Mouse (Mus musculus): ENCODE data around the gene Lpo. TPM values are rescaled to one million over a fixed set of nuclear protein-coding genes. Genes with fewer than 3 reads are reported as not detected.

Lpo gene
- polyA plus RNA-seq, 1 experiment from 2014 or later = not detected

DNA sequence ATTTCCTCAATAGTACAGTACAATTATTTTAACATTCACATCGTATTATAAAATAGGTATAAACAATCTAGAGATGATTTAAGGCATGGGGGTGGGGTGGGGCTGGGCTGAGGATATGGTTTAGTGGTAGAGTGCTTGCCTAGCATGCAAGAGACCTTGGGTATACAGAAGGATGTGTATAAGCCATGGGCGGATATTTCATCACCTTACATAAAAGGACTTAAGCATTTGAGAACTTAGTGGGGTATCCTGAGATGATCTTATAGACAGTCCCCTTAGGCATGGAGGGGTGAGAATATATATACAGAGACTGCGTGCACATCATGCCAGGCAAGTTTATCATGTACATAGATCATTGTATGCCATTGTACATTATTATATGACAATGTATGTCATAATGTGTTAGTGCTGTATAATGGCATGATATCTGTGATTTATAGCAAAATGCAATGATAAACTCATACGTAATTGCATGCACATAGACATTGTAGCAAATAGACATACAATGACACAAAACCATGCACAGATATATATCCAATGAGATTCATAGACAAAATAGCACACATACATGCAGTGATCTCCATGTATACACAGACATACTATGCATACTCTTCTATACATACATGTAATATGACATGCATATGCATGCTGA, 69.0 kb downstream of the Lpo start:
- Histone ChIP-seq H3K27me3 (ENCODE audit: control insufficient read depth, insufficient read depth, low read depth, low read length) (peaks cover 38% of the 10 kb centered on the region), H3K36me3 (ENCODE audit: control insufficient read depth, insufficient read depth) (peaks cover 13% of the 10 kb centered on the region), H3K4me3 (ENCODE audit: low read depth, low read length) (no peak overlapping the region), H3K9me3 (replicated peaks; ENCODE audit: control insufficient read depth, low read length) (no peaks in the 10 kb centered on the region), H3K27ac (ENCODE audit: low read length) (peak overlapping the region; percentile 79), H3K9ac (ENCODE audit: low read depth, low read length) (no peak overlapping the region), H3K4me1 (ENCODE audit: control insufficient read depth, low read depth, low read length) (peaks cover 29% of the 10 kb centered on the region), H3K4me2 (ENCODE audit: low read depth, low read length) (0 out of 2 replicates have a peak overlapping the region, but pooled peaks have one; percentile 80)
- 17% methylated on average over 4 of the region's 4 CpGs for WGBS (ENCODE audit: insufficient replicate concordance)
- ATAC-seq (ENCODE audit: low read depth) = peak; percentile 2

DNA sequence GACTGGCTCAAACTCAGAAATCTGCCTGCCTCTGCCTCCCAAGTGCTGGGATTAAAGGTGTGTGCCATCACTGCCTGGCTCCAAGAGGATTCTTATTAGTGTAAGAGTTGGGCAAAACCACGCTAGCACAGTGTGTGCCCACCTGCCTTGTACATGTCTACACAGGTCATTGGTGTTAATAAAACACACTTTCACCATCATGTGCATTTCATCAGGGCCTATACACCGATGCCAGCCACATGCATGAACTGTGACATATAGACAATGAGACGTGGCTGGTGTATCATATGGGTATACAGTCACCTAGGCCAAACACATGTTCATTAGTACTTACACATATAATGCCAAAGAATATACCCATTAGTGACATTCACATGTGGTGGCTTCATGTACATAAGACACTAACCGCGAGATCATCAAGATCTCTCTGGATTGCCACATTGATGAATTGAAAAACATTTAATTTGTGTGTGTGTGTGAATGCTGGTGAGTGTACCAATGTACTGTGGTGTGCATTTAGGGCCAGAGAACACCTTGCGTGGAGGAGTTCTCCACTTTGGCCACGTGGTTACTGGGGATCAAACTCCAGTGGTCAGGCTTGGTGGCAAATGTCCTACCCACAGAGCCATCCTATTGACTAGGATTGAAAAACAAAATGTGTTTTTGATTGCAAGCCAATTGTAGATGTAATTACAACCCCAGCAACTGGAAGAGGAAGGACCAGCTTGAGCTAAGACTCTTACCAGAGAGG, 69.8 kb downstream of the Lpo start:
- WGBS (ENCODE audit: insufficient replicate concordance) = 26% methylated on average over 7 of the region's 7 CpGs
- H3K4me3 ChIP-seq (ENCODE audit: low read depth, low read length) = peak overlapping the region; percentile 33
- no peaks in the 10 kb centered on the region for H3K9me3 ChIP-seq (replicated peaks; ENCODE audit: control insufficient read depth, low read length)
- peak overlapping the region; percentile 80 for H3K4me2 ChIP-seq (ENCODE audit: low read depth, low read length)
- peaks cover 13% of the 10 kb centered on the region for H3K36me3 ChIP-seq (ENCODE audit: control insufficient read depth, insufficient read depth)
- peak overlapping the region; percentile 79 for H3K27ac ChIP-seq (ENCODE audit: low read length)
- ATAC-seq (ENCODE audit: low read depth) = no peak
- peaks cover 30% of the 10 kb centered on the region for H3K4me1 ChIP-seq (ENCODE audit: control insufficient read depth, low read depth, low read length)
- 0 out of 2 replicates have a peak overlapping the region, but pooled peaks have one; percentile 28 for H3K9ac ChIP-seq (ENCODE audit: low read depth, low read length)
- peaks cover 31% of the 10 kb centered on the region for H3K27me3 ChIP-seq (ENCODE audit: control insufficient read depth, insufficient read depth, low read depth, low read length)

DNA sequence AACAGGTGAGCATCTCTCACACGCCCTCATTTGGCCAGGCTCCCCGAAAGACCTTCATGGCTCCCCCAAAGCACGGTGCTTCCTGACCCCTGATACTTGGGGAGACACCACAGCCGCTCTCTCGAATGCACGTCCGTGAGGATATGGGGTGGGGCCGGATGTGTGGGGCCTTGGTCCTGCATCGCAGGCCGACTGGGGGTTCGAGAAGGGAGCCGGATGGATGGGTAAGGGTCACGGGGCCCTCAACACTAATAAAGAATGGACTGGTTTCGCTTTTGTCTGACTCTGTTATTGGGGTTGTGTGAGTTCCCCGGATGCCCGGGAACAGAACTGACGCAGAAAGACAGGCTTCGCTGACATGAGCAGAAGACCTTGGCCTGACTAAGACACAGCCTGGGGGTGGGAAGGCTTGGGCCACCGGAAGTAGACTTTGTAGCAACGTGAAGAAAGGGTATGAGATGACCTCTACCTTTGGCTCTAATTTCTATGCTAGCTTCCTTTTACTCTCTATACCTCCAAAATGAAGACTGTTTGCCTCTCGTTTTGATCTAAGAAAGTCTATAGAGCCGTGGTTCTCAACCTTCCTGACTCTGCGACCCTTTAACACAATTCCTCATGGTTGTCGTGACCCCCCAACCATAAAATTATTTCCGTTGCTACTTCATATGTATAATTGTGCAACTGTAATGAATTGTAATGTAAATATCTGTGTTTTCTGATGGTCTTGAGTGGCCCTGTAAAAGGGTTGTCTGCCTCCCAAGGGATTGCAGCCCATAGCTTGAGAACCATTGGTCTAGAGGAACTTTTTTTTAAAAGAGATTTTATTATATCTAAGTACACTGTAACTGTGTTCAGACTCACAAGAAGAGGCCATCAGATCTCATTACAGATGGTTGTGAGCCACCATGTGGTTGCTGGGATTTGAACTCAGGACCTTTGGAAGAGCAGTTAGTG, 70.8 kb downstream of the Lpo start:
- peak overlapping the region; percentile 99 for H3K27ac ChIP-seq (ENCODE audit: low read length)
- peaks cover 39% of the 10 kb centered on the region for H3K4me1 ChIP-seq (ENCODE audit: control insufficient read depth, low read depth, low read length)
- WGBS (ENCODE audit: insufficient replicate concordance) = 12% methylated on average over 25 of the region's 25 CpGs
- H3K9me3 ChIP-seq (replicated peaks; ENCODE audit: control insufficient read depth, low read length) = no peaks in the 10 kb centered on the region
- ATAC-seq (ENCODE audit: low read depth) = no peak
- peak overlapping the region; percentile 75 for H3K4me3 ChIP-seq (ENCODE audit: low read depth, low read length)
- peak overlapping the region; percentile 80 for H3K4me2 ChIP-seq (ENCODE audit: low read depth, low read length)
- peak overlapping the region; percentile 89 for H3K9ac ChIP-seq (ENCODE audit: low read depth, low read length)
- peaks cover 13% of the 10 kb centered on the region for H3K36me3 ChIP-seq (ENCODE audit: control insufficient read depth, insufficient read depth)
- H3K27me3 ChIP-seq (ENCODE audit: control insufficient read depth, insufficient read depth, low read depth, low read length) = peaks cover 20% of the 10 kb centered on the region

MicroRNAs within 50 kb of the gene (microRNA counts, 519-probe panel; counts per million panel counts)
- microRNA mmu-miR-142-3p = 4,711 counts per million, percentile 100 among the panel's probes with 10 or more counts
- 3,462 counts per million, percentile 91 among the panel's probes with 10 or more counts for microRNA mmu-miR-142-5p

Small RNAs within 50 kb of the gene (microRNA-seq; reads per million reads assigned to microRNA genes)
- gene Mir142 = not detected
- not detected for gene Mir142b

Other genes starting within 250 kb of the Lpo start
- gene Mtmr4, start 236.1 kb downstream of the Lpo start, polyA plus RNA-seq (2015; fragmentation: Nextera tagmentation; extraction: Ambion mirVana) = 10.1 and 10.5 TPM in 2 replicates
- gene Hsf5, start 211.1 kb downstream of the Lpo start, polyA plus RNA-seq (2015; fragmentation: Nextera tagmentation; extraction: Ambion mirVana) = 0.06 TPM in 1 of 2 replicates, not detected in the other
- 4.8 and 5.8 TPM in 2 replicates for gene Rnf43, start 165.6 kb downstream of the Lpo start, polyA plus RNA-seq (2015; fragmentation: Nextera tagmentation; extraction: Ambion mirVana)
- 180 and 196 TPM in 2 replicates for gene Supt4a, start 90.7 kb downstream of the Lpo start, polyA plus RNA-seq (2015; fragmentation: Nextera tagmentation; extraction: Ambion mirVana)
- 1.7 and 2.7 TPM in 2 replicates for gene Tspoap1, start 67.7 kb downstream of the Lpo start, polyA plus RNA-seq (2015; fragmentation: Nextera tagmentation; extraction: Ambion mirVana)
- gene Mpo, start 34.7 kb downstream of the Lpo start, polyA plus RNA-seq (2015; fragmentation: Nextera tagmentation; extraction: Ambion mirVana) = 420 and 425 TPM in 2 replicates
- gene Mks1, start 24.9 kb upstream of the Lpo start, polyA plus RNA-seq (2015; fragmentation: Nextera tagmentation; extraction: Ambion mirVana) = 1.2 and 1.6 TPM in 2 replicates
- gene Epx, start 47.2 kb upstream of the Lpo start, polyA plus RNA-seq (2015; fragmentation: Nextera tagmentation; extraction: Ambion mirVana) = 3.1 and 3.6 TPM in 2 replicates
- gene Olfr462, start 64.0 kb upstream of the Lpo start, polyA plus RNA-seq (2015; fragmentation: Nextera tagmentation; extraction: Ambion mirVana) = not detected in 2 replicates
- not detected in 2 replicates for gene Olfr463, start 69.1 kb upstream of the Lpo start, polyA plus RNA-seq (2015; fragmentation: Nextera tagmentation; extraction: Ambion mirVana)
- not detected in 2 replicates for gene Olfr464, start 92.7 kb upstream of the Lpo start, polyA plus RNA-seq (2015; fragmentation: Nextera tagmentation; extraction: Ambion mirVana)
- 5.3 and 6.0 TPM in 2 replicates for gene Dynll2, start 159.2 kb upstream of the Lpo start, polyA plus RNA-seq (2015; fragmentation: Nextera tagmentation; extraction: Ambion mirVana)
- 101 and 102 TPM in 2 replicates for gene Srsf1, start 219.1 kb upstream of the Lpo start, polyA plus RNA-seq (2015; fragmentation: Nextera tagmentation; extraction: Ambion mirVana)
- gene Vezf1, start 240.0 kb upstream of the Lpo start, polyA plus RNA-seq (2015; fragmentation: Nextera tagmentation; extraction: Ambion mirVana) = 7.3 and 7.7 TPM in 2 replicates

Measured in liver, embryonic 16.5 days (tissue).